Mouse (Mus musculus) MN1 (cell line): ENCODE measurements around the gene Pim3.
A peak's percentile ranks its signal among the peaks of the same experiment; 100 is the strongest.

Experiments used
- DNase-seq: peaks from one replicate; pipeline ENCODE4 v3.0.0-alpha.2; 2016; ENCODE audit warnings: low spot score

Pim3 gene

DNA sequence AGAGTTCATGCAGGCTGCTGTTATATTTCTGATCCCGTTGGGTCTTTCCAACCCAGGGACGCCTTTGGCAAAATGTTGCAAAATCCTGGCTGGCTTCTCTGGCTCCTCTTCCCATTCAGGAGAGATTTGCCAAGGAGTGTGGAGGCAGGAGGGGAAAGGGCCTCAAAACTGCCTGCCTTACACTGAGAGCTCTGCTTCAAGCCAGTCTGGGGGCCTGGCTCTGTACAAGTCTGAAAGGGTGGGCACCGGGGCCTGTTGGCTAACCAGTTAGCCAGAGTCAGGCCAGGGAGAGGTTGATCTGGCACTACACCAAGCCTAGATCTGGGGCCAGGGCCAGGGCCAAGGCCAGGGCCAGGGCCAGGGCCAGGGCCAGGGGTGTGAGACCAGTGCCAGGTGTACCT lies 3.8 kb upstream of the Pim3 start:
- DNase-seq: no peak

DNA sequence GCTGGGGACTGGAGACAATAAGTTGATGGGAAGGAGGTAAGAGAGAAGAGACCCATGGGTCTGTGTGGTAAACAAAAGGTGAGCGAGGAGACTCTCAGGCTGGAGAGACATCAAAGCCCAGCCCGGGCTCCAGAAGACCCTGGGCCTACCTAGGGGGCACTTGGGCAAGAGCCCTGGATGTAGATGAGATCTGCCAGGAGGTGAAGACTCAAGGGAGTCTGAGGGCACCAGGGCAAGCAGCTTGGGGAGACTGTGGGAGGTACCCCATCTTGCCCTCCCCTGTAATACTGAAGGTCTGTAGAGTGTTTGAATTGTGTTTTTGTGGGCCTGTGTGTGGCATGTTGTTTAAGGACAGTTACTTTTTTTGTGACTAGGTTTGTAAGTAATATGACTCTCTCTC lies 3.3 kb upstream of the Pim3 start:
- DNase-seq: no peak

DNA sequence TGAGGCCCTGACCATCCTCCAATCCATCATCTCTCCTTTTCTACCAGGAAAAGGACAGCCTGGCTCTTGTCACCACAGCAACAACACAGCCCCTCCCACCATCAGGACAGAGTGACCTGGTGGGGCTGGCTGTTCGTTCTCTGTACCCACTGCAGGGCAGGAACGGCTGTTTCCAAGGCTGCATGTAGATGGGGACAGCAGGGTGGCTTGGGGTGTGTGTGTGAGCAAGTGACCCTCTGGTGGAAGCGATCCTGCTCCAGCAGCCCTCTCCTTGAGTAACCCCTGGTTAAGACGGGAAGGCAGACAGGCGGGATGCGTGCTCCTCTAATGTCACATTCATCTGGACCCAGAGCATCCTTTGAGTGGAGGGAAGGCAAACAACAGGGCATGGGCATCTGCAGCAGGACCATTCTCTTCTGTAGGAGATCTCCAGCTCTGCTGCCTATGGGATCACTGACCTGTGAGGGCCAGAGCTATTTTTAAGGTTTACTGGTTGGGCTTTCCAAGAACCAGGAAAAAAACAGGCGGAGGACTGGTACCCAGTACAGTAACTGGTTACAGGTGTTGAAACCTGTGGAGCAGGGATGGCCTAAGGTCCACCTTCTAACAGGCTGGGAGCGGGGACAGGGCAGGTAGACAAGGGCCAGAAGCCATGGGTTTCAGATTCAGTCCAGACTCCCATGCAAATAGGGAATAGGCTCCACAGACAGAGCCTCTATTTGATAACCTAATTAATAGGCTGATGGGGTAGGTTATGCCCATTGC lies 2.6 kb upstream of the Pim3 start:
- no peak for DNase-seq

DNA sequence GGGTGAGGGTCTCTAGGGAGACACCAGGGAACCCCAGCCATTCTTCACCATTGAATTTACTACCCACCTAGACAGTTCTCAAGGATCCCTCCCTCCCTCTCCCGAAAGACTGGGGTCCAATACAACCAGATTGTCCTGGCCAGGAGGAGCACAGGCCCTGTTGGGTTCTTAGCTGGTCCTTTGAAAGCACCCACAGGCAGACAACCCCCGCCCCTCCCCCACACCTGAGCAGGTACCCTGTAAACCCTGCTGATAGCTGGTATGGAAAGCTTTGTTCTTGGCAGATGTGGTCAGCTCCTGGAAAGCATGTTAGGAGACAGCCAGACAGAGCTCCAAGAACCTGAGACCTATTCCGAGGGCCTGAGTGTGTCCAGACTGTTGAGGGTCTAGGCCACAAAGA lies 1.2 kb upstream of the Pim3 start:
- DNase-seq: no peak

DNA sequence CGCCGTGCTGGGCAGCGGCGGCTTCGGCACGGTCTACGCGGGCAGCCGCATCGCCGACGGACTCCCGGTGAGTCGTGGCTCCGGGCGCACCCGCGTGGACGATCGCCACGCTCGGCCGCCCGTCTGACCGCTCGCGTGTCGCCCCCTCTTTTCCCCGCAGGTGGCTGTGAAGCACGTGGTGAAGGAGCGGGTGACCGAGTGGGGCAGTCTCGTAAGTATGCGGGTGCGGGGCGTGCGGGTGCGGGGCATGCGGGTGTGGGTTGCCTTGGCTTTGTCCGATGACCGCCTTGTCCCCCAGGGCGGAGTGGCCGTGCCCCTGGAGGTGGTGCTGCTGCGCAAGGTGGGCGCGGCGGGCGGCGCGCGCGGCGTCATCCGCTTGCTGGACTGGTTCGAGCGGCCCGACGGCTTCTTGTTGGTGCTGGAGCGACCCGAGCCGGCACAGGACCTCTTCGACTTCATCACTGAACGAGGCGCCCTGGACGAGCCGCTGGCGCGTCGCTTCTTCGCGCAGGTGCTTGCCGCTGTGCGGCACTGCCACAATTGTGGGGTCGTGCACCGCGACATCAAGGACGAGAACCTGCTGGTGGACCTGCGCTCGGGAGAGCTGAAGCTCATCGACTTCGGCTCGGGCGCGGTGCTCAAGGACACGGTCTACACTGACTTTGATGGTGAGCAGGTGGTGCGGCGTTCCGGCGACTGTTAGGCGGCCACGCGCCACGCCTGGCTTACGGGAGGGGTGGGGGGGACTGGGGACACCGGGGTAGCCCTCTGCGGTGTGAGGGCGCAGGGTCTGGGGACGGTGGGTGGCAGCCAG lies 1.1 kb downstream of the Pim3 start:
- peak; percentile 68 for DNase-seq

DNA sequence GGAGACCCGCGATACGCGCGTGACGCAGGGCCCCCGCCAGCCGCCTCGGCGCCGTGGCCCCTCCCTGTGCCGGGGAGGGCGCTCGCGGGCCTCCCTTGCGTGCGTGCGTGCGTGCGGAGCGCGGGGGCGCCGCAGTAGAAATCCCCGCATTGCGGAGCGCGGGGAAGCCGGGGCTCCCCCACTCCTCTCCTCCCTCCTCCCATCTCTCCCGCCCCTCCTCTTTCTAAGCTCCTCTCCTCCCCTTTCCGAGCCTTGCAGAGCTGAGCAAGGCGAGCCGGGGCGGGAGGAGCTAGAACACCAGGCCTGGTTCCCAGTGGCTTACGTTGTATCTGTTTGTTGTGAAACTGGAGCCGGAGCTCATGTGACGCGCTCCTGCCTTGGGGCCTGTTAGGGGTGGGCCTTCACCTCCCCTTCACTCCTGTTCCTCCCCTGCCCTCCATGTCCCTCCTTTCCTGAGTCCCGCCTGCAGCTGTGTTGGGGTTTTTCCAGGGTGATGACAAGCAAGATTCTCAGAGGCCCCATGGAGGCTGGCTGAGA lies 1.8 kb downstream of the Pim3 start:
- peak; percentile 96 for DNase-seq

DNA sequence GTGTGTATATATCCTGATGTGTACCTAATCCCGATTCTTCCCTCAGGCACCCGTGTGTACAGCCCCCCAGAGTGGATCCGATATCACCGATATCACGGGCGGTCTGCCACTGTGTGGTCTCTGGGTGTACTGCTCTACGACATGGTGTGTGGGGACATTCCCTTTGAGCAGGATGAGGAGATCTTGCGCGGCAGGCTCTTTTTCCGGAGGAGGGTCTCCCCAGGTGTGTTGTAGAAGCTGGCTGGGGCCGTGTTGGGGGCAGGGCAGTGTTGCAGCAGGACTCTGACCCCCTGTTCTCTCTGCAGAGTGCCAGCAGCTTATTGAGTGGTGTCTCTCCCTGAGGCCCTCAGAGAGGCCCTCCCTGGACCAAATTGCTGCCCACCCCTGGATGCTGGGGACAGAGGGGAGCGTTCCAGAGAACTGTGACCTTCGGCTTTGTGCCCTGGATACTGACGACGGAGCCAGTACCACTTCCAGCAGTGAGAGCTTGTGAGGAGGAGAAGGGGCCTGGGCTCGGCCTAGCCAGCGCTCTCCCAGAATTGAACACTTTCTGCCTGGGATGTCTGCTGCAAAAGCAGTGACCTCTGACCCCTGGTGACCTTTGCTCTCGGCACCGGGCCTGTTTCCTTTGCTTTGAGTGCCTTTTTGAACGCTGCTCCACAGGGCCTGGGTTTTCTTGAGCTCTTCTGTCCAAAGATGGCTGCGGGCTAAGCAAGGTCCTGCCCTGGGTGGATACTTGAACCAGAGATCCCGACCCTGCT lies 2.5 kb downstream of the Pim3 start:
- no peak for DNase-seq

DNA sequence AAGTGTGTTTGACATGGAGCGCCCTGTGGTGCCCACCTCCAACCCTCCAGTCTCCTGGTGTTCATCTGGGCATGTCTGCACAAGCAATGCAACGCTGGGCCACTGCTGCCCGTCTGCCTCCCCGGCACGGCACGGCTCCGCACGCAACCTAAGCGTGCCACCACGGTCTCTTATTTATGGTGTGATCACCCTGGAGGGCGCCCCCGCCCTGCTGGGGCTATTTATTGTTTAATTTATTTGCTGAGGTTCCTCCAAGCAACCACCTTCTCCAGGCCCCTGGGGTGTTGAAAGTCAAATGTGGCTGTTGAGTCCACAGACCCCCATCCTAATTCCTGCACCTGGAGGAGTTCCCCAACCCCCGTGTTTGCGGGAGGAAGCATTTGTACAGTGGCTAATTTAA lies 3.1 kb downstream of the Pim3 start:
- DNase-seq: no peak

DNA sequence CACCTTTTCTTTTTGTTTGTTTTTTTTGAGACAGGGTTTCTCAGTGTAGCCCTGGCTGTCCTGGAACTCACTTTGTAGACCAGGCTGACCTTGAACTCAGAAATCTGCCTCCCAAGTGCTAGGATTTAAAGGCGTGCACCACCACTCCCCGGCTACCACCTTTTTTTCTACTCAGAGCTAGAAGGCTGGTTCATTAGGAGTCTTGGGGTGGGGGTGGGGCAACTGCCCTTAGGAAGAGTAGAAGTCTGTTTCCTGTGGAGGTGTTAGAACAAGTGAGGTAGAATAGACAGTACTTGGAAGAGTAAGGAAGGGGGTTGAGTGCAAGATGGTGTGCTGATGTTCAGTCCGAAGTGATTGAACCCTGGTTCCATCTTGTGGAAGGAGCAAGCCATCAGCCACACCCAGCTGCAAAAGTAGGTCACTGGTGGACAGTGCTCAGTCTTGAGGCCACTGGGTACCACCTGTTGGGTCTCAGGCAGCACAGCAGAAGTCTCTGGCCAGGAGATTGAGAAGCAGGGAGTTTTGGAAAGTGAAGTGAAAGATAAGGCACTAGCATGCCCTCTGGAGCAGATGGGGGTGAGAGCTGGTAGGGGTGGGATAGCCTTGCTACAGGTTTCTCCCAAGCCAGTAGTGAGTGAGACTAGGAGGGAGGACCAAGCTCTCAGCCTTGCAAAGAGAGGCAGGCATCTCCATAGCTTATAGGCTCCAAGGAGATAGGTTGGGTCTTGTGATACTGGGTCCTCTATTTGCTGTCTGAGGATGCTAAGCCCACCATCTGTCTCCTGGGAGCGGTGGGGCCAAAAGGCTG lies 4.1 kb downstream of the Pim3 start:
- no peak for DNase-seq

DNA sequence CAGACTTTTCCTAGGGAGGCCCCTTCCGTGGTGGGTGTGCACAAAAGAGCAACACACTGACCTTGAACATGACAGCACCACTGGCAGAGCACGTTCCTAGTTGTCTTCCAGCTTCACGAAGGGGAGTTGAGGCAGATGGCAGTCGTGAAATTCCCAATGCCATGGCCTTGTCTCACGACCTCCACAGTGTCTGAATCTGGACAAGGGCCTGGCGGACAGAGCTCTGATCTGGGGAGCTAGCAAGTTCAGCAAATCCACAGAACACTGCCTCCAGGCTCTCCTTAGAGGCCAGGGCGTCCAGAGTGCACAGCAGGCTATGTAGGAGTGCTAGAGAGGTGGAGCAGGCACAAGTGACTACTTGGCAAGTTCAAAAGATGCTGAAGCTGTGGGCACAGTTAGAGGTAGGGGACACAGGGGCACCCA lies 5.0 kb downstream of the Pim3 start:
- DNase-seq: no peak

DNA sequence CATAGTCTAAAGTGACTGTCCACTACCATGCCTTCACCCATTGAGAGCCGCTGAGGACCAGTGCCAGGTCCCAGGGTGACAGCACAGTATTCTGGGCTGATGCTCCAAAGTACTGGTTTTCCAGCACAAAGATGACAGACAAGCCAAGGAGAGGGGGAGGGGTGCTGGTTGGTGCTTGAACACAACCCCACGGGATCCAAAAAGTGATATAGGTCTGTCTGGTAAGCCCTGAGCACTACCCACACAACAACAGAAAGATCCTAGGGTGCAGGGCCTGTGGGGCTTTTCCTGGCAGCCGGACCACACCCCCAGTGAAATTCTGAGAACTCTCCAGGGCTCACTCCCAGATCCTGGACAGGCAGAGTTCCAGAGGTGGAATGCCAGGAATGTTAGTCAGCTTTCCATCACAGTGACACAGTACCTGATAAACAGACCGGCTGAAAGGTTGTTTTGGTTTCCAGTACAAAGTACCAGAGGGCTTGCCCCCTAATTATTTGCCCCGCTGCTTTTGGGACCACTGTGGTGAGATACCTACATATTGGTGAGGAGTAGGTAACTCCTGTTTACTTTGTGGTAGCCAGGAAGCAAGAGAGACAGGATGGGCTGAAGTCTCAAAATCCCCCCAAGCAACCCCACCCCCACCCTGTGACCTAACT lies 5.5 kb downstream of the Pim3 start:
- DNase-seq: no peak

DNA sequence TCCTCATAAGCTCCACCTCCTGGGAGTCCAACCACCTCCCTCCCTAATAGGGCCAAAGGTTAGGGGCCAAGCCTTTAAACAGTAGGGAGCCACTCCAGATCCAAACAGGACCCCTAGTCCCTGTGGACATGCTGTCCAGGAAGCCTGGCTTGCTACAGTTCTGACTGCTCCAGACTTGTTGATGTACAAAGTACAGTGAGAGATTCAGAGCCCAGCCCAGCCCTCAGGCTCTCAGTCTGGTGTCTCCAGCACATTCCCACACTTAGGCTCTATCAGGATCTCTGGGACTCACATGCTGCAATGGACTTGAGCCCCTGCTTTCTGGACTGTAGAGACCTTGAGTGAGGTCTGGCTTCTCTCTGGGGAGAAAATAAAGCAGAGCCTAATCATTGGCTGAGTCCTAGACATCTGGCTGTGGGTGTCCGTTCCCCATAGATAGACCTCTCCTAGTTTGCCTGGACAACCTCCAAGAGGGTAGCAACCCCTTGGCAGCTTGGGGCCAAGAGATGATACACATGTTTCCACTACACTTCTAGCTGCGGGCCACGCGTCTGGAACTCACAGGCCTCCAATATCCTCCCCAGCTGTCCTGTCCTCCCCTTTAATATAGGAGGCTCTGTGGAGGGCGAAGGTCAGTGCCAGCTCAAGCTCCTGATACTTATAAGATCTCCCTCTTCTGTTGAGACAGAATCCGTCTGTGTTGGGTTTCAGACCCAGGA lies 6.2 kb downstream of the Pim3 start:
- no peak for DNase-seq

DNA sequence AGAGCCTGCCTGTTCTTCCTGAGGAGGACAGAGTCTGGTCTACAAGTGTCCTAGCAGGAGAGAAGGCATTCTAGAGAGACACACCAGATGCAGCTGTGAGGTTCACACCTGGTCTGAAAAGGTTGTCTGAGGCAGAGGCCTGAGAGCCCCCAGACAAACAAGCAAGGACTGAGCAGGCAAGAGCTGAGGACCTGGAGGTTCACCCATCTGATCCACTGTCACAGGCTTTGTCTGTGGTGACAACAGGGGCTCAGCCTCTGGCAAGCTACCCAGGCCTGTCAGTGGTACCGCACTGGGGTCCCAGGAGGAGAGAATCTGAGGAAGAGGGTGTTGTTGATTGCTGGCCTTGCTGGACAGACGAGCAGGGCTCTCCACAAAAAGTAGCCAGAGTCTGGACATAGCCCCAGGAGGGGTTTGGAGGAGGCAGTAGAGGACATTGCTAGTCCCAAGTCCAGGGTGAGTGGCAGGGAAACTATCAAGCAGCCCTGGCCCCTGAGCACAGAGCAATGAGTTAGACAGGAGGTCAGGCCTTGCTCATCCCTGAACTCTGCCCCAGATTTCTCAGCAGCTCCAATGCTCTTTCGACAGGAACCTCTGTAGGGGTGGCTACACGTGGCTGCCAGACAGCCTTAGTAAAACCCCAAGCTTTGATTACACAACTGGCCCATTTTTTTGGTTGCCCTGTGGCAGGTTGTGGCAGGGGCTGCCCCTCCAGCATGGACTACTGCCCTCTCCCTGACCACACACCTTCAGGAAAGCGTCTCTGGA lies 8.6 kb downstream of the Pim3 start:
- DNase-seq: no peak

DNA sequence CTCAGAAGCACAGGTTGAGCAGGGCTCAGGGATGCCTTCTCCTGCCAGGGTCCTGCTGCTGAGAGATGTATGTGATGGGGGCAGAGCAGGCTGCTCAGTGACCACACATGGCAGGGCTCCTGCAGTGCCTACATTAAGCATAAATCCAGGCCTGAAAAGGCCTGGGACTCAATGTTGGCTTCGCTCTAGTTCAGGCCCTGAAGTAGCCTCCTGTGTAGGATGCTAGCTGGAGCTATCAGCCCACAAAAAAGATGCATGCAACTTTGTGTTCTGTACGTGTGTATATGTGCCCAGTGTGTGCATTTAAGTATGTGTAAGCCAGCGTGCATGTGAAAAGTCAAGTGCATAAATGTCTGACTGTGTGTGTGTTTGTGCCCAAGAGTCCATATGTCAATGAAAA lies 12.1 kb downstream of the Pim3 start:
- no peak for DNase-seq

DNA sequence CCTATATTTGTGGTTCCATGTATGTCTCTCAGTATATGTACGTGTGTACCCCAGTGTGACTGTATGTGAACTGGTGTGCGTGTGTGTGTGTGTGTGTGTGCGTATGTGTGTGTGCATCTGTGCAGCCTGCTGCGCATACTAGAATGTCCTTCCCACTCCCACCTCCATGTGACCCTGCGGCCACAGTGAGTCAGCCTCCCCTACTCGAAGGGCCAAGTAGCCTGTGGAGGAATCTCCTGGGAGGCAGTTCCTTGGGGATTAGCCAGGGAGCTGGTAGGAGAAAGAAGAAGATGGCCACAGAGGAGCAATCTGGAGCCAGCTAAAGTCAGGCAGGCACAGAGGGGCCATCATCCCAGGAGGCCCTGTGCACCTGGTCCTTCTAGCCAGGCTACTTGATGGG lies 12.5 kb downstream of the Pim3 start:
- peak; percentile 46 for DNase-seq

DNA sequence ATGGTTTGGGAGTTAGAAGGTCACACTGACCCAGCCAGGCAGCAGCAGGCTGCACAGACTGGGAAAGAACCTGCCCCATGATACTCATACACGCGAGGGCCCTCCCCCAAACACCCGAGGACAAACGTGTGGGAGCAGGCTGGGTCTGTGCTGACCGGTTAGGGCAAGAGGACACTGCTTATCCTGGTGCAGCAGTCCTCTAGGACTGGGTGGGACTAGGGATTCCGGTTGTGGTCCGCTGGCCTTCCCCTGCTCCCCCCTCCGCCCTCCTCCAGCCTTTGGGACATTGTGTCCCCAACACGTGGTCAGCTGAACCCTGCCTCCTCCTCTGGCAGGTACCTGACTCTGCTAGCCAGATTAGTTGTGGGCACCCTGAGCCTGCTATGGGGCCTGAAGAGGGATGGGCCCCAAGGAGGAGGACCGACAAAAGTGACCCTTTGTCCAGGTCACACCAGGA lies 13.7 kb downstream of the Pim3 start:
- no peak for DNase-seq

DNA sequence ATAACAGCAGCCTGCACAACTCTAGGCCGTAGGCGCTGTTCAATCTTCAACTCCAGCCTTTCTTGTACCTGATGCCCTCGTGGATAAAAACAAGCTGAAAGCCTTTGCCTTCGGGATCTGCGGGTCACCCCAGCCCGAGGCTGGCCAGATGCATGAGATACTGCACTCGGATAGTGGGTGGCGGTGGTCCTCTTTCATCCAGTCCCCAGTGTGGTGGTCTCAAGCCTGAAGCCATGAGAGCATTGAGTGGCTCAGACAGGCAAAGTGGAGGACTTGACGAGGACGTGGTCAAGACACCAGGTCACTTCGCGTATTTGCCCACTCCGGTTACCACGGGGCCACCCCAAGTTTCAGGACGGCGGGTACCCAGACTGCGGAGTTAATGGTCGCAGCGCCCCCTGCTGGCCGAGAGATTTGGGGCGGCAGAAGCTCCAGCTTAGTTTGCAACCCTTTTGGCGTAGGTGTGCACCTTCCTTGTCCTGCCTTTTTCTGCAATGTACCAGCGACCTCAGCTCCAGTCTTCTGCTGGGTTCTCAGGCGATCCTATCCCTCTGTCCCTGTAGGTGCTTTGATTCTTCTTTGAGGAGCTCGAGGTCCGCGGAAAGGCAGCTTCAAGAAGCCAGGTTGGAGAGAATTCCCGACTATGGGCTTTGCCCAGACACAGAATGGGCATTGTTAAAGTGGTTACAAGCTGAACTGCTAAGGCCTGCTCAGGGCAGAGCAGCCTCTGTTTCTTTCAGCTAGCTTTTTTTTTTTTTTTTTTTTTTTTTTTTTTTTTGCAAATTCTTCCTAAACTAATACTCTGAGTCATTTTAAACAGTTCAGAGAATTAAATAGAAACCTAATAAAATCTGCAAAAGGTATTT lies 14.4 kb downstream of the Pim3 start:
- DNase-seq: peak; percentile 77

DNA sequence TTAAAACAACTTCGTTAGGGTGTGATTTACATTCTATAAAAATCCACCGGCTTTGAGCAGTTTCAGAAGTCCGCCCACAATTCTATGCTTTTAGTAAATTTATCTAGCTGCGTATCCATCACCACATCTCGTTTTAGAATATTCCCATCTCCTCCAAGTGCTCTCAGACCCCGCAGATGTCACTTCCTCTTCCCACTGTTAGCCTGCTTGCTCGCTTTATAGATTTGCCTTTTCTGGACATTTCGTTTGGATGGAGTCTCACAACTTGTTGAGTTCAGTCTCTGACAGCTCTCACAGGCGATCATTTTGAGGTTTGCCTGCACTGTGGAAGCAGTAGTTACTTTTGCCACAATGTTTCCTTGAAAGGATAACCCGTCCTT lies 15.0 kb downstream of the Pim3 start:
- no peak for DNase-seq
